Mouse (Mus musculus) frontal cortex, postnatal 25 days (tissue): ENCODE measurements around the gene Ssr3.

ENCODE experiments used
- DNase-seq, 2 experiments: peaks; one replicate each; pipeline ENCODE4 v3.0.0; 2022; ENCODE audit warnings: low spot score in 2 of 2

The Ssr3 gene

DNA sequence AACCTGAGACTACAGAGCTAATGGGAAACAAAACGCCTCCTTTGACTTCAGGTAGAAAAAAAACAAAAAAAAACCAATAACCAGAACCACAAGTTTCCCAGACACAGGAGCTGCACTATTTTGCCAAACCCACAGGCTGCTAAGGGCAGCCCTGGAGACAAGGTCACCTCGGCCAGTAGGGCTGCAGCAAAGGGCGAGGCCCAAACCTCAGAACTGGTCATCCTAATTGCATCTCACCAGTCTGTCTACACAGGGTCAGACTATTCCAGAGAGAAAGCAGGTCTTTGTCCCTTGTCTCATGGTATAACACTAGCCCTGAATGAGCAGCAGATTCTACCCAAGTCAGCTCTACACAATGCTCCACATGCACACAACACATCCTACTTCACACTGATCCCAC lies 17.7 kb downstream of the Ssr3 start:
- no peak for DNase-seq

DNA sequence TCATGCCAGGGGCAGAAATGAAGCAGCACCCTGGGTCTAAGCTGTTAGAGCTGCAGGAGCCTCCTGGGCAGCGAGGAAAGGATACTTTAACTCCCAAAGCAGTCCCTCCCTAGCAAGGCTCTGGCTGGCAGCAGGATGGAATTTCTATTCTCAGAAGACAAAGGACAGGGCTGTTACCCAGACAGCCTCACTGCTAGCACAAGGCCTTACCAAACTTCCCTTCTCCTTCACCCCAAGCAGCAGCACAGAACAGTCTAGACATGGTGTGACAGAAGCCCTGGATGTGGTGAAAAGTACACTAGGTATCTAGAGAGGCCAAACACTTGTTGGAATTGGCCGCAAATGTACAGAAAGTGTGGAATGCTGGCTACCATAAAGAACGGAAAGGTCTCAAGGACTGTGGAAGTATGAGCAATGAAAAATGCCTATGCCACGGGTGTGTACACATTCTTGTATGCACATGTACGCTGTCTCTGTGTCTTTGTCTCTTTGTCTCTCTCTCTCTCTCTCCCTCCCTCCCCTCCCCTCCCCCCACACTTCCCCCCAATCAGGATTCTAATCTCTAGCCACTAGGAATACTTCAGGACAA lies 18.7 kb downstream of the Ssr3 start:
- DNase-seq: no peak

DNA sequence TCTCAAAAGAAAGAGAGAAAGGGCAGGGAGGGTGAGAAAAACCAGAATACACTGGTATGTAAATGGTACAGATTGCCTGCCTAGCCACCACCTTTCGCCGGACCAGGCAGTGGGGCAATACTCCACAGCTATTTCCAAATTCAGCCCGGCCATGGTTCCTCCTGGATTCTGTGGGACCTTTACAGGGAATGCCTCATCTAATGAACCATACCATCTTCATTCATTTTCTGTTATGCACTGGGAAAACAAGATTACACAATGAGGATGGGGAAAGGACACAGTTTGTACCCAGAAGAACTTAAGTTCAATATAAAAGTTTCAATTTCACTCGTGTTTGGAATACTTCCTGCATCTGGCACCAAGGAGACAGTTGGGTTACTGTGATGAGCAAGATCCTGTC lies 19.9 kb downstream of the Ssr3 start:
- DNase-seq: no peak

- DNase-seq: no peak
Measured at GRCm38 (mm10) chr3:65367944-65368343, 24.5 kb downstream of the Ssr3 start.

DNA sequence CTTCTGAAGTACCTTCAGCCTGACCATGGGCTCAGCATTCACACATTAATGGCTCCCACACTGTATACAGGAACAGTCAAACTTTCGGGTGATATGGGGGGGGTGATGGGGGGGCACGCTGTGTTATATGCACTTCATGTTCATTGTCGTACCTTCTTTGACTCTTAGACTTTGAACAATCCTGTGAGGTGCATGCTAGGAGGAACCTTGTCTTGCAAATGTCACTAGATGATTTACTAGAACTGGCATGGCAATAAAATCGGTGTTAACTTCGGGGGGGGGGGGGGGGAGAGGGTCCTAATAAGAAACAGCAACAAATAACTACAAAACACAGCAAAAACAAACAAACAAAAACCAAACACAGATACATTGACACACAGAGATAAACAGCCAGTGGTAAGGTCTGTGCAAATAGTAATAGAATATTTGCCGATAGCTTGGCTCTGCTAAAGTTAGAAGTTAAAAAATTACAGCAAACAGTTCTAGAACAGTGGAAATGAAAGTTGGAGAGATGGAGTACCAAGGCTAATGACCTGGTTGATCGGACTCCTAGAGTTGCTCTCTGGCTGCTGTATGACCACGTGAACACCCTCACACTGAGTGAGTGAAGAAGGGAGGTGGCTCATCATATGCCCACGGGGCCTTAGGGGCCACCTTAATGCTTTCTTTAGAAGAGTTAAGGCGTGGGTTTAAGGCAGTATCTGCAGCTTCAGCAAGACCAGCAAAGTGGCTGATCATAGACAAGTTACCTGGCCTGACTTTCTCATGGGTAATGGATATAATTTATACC lies 26.3 kb downstream of the Ssr3 start:
- DNase-seq: no peak

- no peak for DNase-seq
Measured at GRCm38 (mm10) chr3:65365184-65365583, 27.2 kb downstream of the Ssr3 start.

GRCm38 (mm10) chr3:65363438-65363837 lies 29.0 kb downstream of the Ssr3 start:
- DNase-seq: no peak

- DNase-seq: no peak
Measured at GRCm38 (mm10) chr3:65360163-65360969, 32.1 kb downstream of the Ssr3 start.

GRCm38 (mm10) chr3:65358841-65359240 lies 33.6 kb downstream of the Ssr3 start:
- DNase-seq: no peak

- no peak for DNase-seq
Measured at GRCm38 (mm10) chr3:65358275-65358674, 34.1 kb downstream of the Ssr3 start.

DNA sequence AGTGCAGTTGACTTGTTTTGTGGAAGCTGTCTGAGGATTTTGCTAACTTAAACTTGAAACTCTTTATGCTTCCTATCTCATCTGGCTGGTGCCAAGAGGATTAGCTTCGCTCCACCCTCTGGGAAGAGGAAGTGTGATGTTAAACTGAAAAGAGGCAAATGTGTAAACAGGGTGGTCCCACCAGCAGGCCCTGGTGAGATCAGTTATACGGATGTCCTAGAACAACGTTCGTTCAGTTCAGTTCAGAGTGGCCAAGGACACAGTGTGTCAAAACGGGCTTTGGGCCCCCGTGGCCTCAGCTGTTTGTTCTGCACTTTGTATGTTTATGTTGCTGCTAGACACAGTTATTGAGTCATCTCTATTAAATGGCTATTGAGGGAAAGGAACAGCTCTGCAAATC lies 36.9 kb downstream of the Ssr3 start:
- DNase-seq: no peak

GRCm38 (mm10) chr3:65353263-65354037 lies 39.0 kb downstream of the Ssr3 start:
- DNase-seq: no peak

- no peak for DNase-seq
Measured at GRCm38 (mm10) chr3:65352278-65353127, 39.9 kb downstream of the Ssr3 start.

- DNase-seq: no peak
Measured at GRCm38 (mm10) chr3:65346176-65346575, 46.2 kb downstream of the Ssr3 start.

DNA sequence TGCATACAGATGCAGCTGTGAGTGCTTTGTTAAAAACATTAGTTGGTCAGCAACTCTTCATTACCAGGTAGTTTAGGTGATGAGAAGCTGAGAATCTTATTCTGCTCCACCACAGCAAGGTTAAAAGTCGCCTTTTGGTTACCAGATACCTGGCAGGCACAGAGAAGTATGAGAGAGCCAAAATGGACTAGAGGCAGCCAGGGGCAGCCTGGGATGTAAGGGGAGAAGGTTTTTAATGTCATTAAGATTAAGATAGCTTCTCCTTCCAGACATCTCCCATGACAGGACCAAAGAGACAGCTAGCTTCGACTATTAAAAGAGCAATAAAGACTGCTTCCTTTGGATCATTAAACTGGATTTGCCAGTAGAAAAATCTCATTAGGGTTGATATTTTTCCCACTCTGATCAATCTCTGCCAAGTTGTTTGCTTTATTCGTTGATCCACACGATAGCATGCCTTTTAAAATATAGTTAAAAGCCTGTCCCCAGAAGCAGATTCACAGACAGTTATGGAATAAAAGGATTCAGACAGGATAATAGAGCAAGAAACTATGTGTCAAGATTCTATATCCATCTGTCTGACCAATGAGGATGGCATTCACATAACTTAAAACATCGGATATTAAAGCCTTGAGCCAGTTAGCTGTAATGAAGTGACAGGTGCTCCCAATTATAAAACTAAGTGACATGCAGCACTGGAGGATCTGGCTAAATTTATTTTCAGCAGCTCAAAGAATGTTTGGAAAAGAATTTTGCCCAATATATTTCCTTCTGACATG lies 52.1 kb downstream of the Ssr3 start:
- DNase-seq: no peak

GRCm38 (mm10) chr3:65337835-65338464 lies 54.5 kb downstream of the Ssr3 start:
- no peak for DNase-seq
